Mouse (Mus musculus) liver, embryonic 15.5 days (tissue): ENCODE data around the gene Pon2. TPM values are rescaled to one million over a fixed set of nuclear protein-coding genes. Genes with fewer than 3 reads are reported as not detected.
A peak's percentile ranks its signal among the peaks of the same experiment; 100 is the strongest.

Experiments used
- ATAC-seq: fragments of 200-750 bp; cut with Nextera tagmentation; 2 replicates; pipeline ENCODE4 v1.8.0; 2017; ENCODE audit warnings: moderate number of reproducible peaks, mild to moderate bottlenecking, moderate library complexity; ENCODE audit not compliant: insufficient read depth
- H3K27ac ChIP-seq: fragments of 300-500 bp; sonication (generic); replicated peaks from 2 replicates; pipeline ENCODE4 v1.5.1; 2015; ENCODE audit warnings: mild to moderate bottlenecking, inconsistent platforms
- H3K27me3 ChIP-seq: fragments of 300-500 bp; sonication (generic); 2 replicates; pipeline ENCODE4 v1.6.1; 2015; ENCODE audit warnings: mild to moderate bottlenecking, inconsistent platforms
- H3K36me3 ChIP-seq: fragments of 300-500 bp; sonication (generic); replicated peaks from 2 replicates; pipeline ENCODE4 v1.6.1; 2015; ENCODE audit warnings: moderate library complexity, mild to moderate bottlenecking, inconsistent platforms
- H3K4me1 ChIP-seq: fragments of 300-500 bp; sonication (generic); replicated peaks from 2 replicates; pipeline ENCODE4 v1.6.1; 2015; ENCODE audit warnings: inconsistent platforms
- H3K4me2 ChIP-seq: fragments of 300-500 bp; sonication (generic); 2 replicates; pipeline ENCODE4 v1.6.1; 2015; ENCODE audit warnings: moderate library complexity, mild to moderate bottlenecking, inconsistent platforms
- H3K4me3 ChIP-seq: fragments of 300-500 bp; sonication (generic); replicated peaks from 2 replicates; pipeline ENCODE4 v1.5.1; 2015; ENCODE audit warnings: mild to moderate bottlenecking, inconsistent platforms
- H3K9ac ChIP-seq: fragments of 300-500 bp; sonication (generic); 2 replicates; pipeline ENCODE4 v1.6.1; 2015; ENCODE audit warnings: moderate library complexity, mild to moderate bottlenecking, inconsistent platforms
- H3K9me3 ChIP-seq: fragments of 300-500 bp; sonication (generic); replicated peaks from 2 replicates; pipeline ENCODE4 v1.6.1; 2016; ENCODE audit warnings: inconsistent platforms
- WGBS: fragments of 180-500 bp; shearing (Covaris S2); methylation state at CpG from one replicate; pipeline ENCODE4 v1.1.7; 2015; ENCODE audit warnings: mixed read lengths; ENCODE audit not compliant: insufficient replicate concordance; 5-methylcytosine and 5-hydroxymethylcytosine counted together
- polyA plus RNA-seq: library from polyadenylated mRNA; unstranded; fragments of >200 nt; fragmentation: Nextera tagmentation; extraction: Ambion mirVana; gene quantifications from 2 replicates; pipeline ENCODE4 v1.2.1, GENCODE M21; 2015

Pon2 gene
- polyA plus RNA-seq, 1 experiment from 2014 or later: 48.2 TPM

- peak; percentile 23 for ATAC-seq
These were observed 35.7 kb downstream of the Pon2 start for GRCm38 (mm10) chr6:5262322-5263249.

GRCm38 (mm10) chr6:5255722-5256451 is 42.4 kb downstream of the Pon2 start, which contains the start of gene Pon3:
Gene Pon3 (minus strand): TSS chr6:5256286.
- Histone ChIP-seq H3K4me2 (peak within 1 kb of the TSS; percentile 88), H3K4me3 (peak within 1 kb of the TSS; percentile 65), H3K27me3 (no peaks in the 10 kb centered on the region), H3K27ac (peak within 1 kb of the TSS; percentile 60), H3K36me3 (no peaks in the 10 kb centered on the region), H3K9me3 (no peaks in the 10 kb centered on the region), H3K9ac (peak within 1 kb of the TSS; percentile 65), H3K4me1 (peaks cover 19% of the 10 kb centered on the region)
- 1% methylated on average over 16 of the region's 16 CpGs for WGBS
- ATAC-seq: peak; percentile 97

More at GRCm38 (mm10) chr6:5262322-5263249, 35.7 kb downstream of the Pon2 start:
- Histone ChIP-seq H3K4me3 (no peak overlapping the region), H3K4me1 (peaks cover 11% of the 10 kb centered on the region), H3K36me3 (peaks cover 51% of the 10 kb centered on the region), H3K4me2 (no peak overlapping the region), H3K27ac (0 out of 2 replicates have a peak overlapping the region, but pooled peaks have one; percentile 24), H3K27me3 (no peaks in the 10 kb centered on the region), H3K9ac (no peak overlapping the region), H3K9me3 (no peaks in the 10 kb centered on the region)
- 60% methylated on average over 9 of the region's 10 CpGs for WGBS

GRCm38 (mm10) chr6:5255291-5255690 is 43.0 kb downstream of the Pon2 start:
- Histone ChIP-seq H3K4me3 (peak overlapping the region; percentile 65), H3K4me2 (peak overlapping the region; percentile 88), H3K4me1 (peaks cover 19% of the 10 kb centered on the region), H3K27me3 (no peaks in the 10 kb centered on the region), H3K9ac (peak overlapping the region; percentile 65), H3K9me3 (no peaks in the 10 kb centered on the region), H3K36me3 (no peaks in the 10 kb centered on the region), H3K27ac (no peak overlapping the region)
- ATAC-seq: no peak
- 24% methylated on average over 6 of the region's 6 CpGs for WGBS

GRCm38 (mm10) chr6:5254869-5255268 is 43.4 kb downstream of the Pon2 start:
- ATAC-seq: no peak
- no peaks in the 10 kb centered on the region for H3K27me3 ChIP-seq
- no peak overlapping the region for H3K27ac ChIP-seq
- no peaks in the 10 kb centered on the region for H3K9me3 ChIP-seq
- WGBS: 79% methylated on average over 2 of the region's 2 CpGs
- H3K4me3 ChIP-seq: peak overlapping the region; percentile 65
- H3K4me2 ChIP-seq: peak overlapping the region; percentile 88
- no peaks in the 10 kb centered on the region for H3K36me3 ChIP-seq
- H3K4me1 ChIP-seq: peaks cover 19% of the 10 kb centered on the region
- no peak overlapping the region for H3K9ac ChIP-seq

DNA sequence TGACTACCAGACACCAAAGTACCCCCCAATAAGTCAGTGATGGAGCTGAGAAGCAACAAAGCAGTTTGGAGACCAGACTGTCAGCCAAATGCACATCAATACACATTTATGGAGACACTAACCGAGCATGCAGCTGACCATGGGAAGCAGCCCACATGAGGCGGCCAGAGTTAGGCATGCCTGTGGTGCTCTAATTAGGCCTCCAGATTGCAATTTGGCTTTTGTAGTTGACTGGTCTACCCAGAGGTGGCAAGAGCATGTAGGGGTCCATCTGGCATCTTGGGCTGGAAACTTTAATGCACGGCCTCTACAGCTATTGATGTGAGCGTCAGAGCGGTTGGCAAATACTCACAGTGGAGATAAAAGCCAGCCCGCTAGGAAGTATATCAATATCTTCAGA is 52.3 kb downstream of the Pon2 start:
- Histone ChIP-seq H3K27ac (no peak overlapping the region), H3K4me1 (no peaks in the 10 kb centered on the region), H3K4me2 (no peak overlapping the region), H3K36me3 (peaks cover 5% of the 10 kb centered on the region; the same call in 1 of the 2 replicates), H3K27me3 (no peaks in the 10 kb centered on the region), H3K9me3 (no peaks in the 10 kb centered on the region), H3K9ac (no peak overlapping the region), H3K4me3 (no peak overlapping the region)
- 76% methylated on average over 6 of the region's 6 CpGs for WGBS
- no peak for ATAC-seq

DNA sequence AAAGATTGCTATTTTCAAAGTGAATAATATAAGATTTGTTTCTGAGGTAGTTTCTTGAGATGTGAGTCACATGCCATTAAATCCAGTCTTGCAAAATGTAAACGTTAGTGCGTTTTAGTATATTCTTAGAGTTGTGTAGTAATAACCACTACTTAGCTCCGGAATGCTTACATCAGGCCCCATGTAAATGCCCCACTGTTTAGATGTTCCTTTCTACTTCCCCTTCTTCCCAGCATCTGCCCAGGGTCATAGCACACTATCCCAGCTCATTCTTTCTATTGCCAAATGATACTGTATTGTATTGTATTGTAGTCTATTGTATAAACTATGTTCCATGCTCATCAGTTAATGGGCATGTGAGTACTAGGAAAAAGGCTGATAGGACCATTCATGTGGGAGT is 59.5 kb downstream of the Pon2 start:
- H3K9me3 ChIP-seq: no peaks in the 10 kb centered on the region
- 0 out of 2 replicates have a peak, but pooled peaks cover 6% of the 10 kb centered on the region for H3K36me3 ChIP-seq
- H3K27me3 ChIP-seq: no peaks in the 10 kb centered on the region
- H3K9ac ChIP-seq: no peak overlapping the region
- no peak overlapping the region for H3K4me3 ChIP-seq
- no peak overlapping the region for H3K27ac ChIP-seq
- ATAC-seq: no peak
- WGBS: 86% methylated on average over 3 of the region's 3 CpGs
- H3K4me1 ChIP-seq: peaks cover 8% of the 10 kb centered on the region; the same call in 1 of the 2 replicates
- no peak overlapping the region for H3K4me2 ChIP-seq

GRCm38 (mm10) chr6:5237510-5237909 is 60.7 kb downstream of the Pon2 start:
- Histone ChIP-seq H3K9me3 (no peaks in the 10 kb centered on the region), H3K27ac (0 out of 2 replicates have a peak overlapping the region, but pooled peaks have one; percentile 3), H3K4me1 (peaks cover 8% of the 10 kb centered on the region; the same call in 1 of the 2 replicates), H3K36me3 (0 out of 2 replicates have a peak, but pooled peaks cover 6% of the 10 kb centered on the region), H3K9ac (no peak overlapping the region), H3K27me3 (no peaks in the 10 kb centered on the region), H3K4me3 (no peak overlapping the region), H3K4me2 (no peak overlapping the region)
- 64% methylated on average over 4 of the region's 4 CpGs for WGBS
- ATAC-seq: no peak

DNA sequence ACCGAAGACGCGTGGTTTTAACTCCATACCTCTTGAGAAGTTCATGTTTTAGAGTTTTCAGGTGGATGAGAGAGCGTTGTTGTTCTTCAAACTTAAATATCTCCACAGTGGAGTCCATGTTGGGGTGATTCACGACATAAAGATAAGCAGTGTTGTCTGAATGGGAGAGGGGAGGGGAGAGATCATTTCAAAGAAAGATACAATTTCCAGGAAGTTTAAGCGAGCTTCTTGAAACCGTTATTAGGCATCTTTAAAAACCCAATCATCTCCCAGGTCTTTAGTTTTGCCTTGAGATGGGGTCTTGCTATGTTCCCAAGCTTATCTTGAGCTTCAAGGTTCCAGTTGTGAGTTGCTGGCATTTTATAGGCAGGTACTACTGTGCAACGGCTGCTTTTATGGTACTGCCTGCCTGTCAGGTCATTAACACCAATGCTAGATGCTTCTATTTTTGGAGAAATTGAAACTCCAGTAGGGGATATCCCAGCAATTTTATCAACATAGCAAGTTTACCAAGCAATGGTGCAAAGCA is 61.3 kb downstream of the Pon2 start:
- 66% methylated on average over 8 of the region's 8 CpGs for WGBS
- 0 out of 2 replicates have a peak, but pooled peaks cover 6% of the 10 kb centered on the region for H3K36me3 ChIP-seq
- no peak overlapping the region for H3K9ac ChIP-seq
- H3K4me2 ChIP-seq: no peak overlapping the region
- no peak for ATAC-seq
- H3K27me3 ChIP-seq: no peaks in the 10 kb centered on the region
- H3K4me3 ChIP-seq: no peak overlapping the region
- H3K4me1 ChIP-seq: peaks cover 8% of the 10 kb centered on the region; the same call in 1 of the 2 replicates
- H3K9me3 ChIP-seq: no peaks in the 10 kb centered on the region
- 0 out of 2 replicates have a peak overlapping the region, but pooled peaks have one; percentile 3 for H3K27ac ChIP-seq

DNA sequence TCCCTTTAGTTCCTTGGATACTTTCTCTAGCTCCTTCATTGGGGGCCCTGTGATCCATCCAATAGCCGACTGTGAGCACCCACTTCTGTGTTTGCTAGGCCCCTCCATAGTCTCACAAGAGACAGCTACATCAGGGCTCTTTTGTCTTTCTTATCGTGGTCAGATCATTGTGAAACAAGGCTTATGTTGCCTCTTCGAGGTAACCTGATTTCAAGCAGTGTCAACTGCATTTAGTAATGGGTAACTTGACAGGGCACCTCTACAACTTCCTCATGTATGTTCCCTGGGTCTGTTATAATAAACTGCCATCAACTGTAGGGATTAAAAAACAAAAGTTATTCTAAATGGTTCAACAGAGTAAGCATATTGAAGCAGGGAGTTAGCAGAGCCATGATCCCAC is 63.7 kb downstream of the Pon2 start:
- peaks cover 6% of the 10 kb centered on the region; the same call in 1 of the 2 replicates for H3K36me3 ChIP-seq
- H3K9me3 ChIP-seq: no peaks in the 10 kb centered on the region
- 37% methylated on average over 3 of the region's 3 CpGs for WGBS
- ATAC-seq: no peak
- no peak overlapping the region for H3K9ac ChIP-seq
- H3K27ac ChIP-seq: no peak overlapping the region
- no peaks in the 10 kb centered on the region for H3K27me3 ChIP-seq
- H3K4me2 ChIP-seq: no peak overlapping the region
- H3K4me1 ChIP-seq: peaks cover 8% of the 10 kb centered on the region; the same call in 1 of the 2 replicates
- no peak overlapping the region for H3K4me3 ChIP-seq

DNA sequence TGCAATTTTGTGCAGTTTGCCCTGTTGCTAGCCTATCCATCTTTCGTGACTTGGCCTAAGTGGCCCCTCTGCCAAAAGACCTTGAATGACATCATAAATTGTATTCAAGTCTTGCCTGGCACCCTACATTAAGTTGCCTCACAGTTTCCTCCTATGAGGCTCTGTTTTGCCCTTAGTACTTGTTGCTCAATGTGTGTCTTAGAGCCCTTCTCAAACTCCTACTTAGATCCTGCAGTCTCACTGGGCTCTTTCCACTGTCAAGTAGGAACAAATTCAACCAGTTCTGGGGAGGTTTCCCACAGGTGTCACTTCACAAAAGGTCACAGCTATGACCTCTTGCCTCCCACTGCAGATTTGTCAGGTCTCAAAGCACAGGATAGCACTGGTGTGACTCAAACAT is 64.4 kb downstream of the Pon2 start:
- Histone ChIP-seq H3K4me3 (no peak overlapping the region), H3K9me3 (no peaks in the 10 kb centered on the region), H3K4me2 (no peak overlapping the region), H3K27ac (no peak overlapping the region), H3K36me3 (peaks cover under 1% of the 10 kb centered on the region; the same call in 1 of the 2 replicates), H3K27me3 (no peaks in the 10 kb centered on the region), H3K4me1 (peaks cover 8% of the 10 kb centered on the region; the same call in 1 of the 2 replicates), H3K9ac (no peak overlapping the region)
- ATAC-seq: no peak
- 78% methylated on average over 1 of the region's 1 CpGs for WGBS
